Mouse (Mus musculus) embryonic fibroblast, embryonic 13.5 days (primary cell): ENCODE data around the gene Wdr49. TPM values are rescaled to one million over a fixed set of nuclear protein-coding genes. Genes with fewer than 3 reads are reported as not detected.

Experiments
- H3K27ac ChIP-seq: 2 replicates; pipeline ENCODE4 v1.5.1; 2012; ENCODE audit warnings: low read length, control low read depth, inconsistent platforms; ENCODE audit not compliant: insufficient read depth
- H3K4me1 ChIP-seq: 2 replicates; pipeline ENCODE4 v1.6.1; 2011; ENCODE audit warnings: low read length; ENCODE audit not compliant: control insufficient read depth, insufficient read depth
- H3K4me3 ChIP-seq: 2 replicates; pipeline ENCODE4 v1.5.1; 2011; ENCODE audit warnings: mild to moderate bottlenecking, control low read depth, low read length; ENCODE audit not compliant: insufficient read depth
- CTCF ChIP-seq: IDR thresholded peaks from 2 replicates; pipeline ENCODE4 v1.5.1; 2011; ENCODE audit warnings: mild to moderate bottlenecking, control low read depth, low read length, moderate library complexity, borderline replicate concordance; ENCODE audit not compliant: insufficient read depth
- POLR2A ChIP-seq: IDR thresholded peaks from 2 replicates; pipeline ENCODE4 v1.6.1; 2011; ENCODE audit warnings: low read depth, mild to moderate bottlenecking, control low read depth, low read length, moderate library complexity
- polyA plus RNA-seq: library from polyadenylated mRNA; stranded (reverse); fragments of >200 nt; gene quantifications from 2 replicates; pipeline ENCODE4 v1.2.4, GENCODE M21; 2011; ENCODE audit warnings: low read depth; ENCODE audit not compliant: missing spikeins, insufficient read length

Gene Wdr49
- not detected in 2 replicates for polyA plus RNA-seq

DNA sequence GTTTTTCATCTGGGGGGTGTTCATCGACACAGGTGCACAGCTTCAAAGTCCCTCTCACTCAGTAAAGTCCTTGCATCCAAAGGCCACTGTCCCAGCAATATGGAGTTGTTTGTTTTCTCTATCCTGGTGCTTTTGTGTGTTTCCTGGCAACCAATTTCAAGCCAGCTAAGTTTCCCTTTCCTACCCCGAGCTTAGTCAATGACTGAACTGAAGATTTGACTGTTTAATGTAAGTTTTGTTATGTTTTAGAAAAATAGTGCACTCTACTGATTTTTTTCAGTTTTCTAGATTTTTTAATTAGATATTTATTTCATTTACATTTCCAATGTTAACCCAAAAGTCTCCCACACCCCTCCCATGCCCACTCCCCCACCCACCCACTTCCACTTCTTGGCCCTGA lies at the start of gene Wdr49:
TSS of gene Wdr49 (minus strand) at position 101 of the 400 bp plus-strand sequence.
- TF ChIP-seq POLR2A (no peak), CTCF (no peak)
- Histone ChIP-seq H3K4me1 (no peaks in the 10 kb centered on the region), H3K4me3 (no peak within 1 kb of the TSS), H3K27ac (no peak within 1 kb of the TSS)

DNA sequence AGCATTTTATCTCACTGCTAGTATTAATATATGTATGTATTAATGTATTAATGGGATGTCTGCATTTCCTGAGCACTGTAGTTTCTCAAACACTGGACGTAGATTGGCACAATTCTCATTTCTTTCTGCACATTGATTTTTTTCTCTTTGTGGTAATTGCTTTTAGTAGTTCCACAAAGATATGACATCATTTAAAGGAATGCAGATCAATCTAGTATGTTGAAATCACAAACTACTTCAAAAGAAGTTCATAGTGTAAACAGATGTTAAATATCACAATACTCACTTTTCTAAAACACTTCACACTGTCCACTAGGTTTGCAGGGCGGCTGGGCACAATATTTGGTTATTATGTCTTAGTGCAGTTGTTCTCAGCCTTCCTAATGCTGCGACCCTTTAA lies 49.1 kb upstream of the Wdr49 start:
- no peaks in the 10 kb centered on the region for H3K4me1 ChIP-seq
- TF ChIP-seq POLR2A (no peak), CTCF (no peak)
- no peak overlapping the region for H3K27ac ChIP-seq
- no peak overlapping the region for H3K4me3 ChIP-seq

DNA sequence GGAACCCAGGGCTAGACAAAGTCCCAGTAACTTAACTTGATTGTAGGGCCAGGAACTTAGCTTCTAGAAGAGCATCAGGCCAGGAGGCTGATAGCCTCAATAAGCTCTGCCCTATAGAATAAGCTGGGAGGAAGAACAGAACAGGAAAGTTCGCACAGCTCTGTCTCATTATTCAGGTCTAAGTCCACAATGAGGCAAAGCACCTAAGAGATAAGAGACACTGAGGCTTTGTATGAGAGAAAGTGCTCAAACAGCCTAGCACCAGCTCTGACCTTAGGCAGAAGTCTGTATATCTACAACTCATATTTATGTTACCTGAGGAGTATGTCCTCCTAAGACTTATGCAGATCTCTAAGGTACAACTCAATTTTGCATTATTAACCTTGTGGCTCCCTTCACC lies 40.6 kb upstream of the Wdr49 start:
- H3K4me3 ChIP-seq: no peak overlapping the region
- TF ChIP-seq CTCF: no peak
- no peaks in the 10 kb centered on the region for H3K4me1 ChIP-seq
- H3K27ac ChIP-seq: no peak overlapping the region

DNA sequence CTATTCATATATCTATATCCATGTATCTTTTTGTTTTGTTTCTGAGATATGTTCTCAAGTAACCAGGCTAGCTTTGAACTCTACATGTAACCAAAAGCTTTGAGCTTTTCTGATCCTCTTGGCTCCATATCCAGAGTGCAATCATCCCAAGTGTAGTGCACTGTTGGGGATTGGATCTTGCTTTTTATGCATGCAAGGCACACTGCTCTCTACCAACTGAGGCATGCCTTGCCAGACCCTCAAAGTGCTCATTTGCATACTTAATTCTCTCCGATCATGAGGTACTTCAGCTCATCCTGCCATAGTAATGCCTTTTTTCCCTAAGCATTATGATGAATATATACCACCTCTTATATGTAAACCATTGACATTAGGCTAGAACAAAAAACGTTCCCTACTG lies 39.4 kb upstream of the Wdr49 start:
- Histone ChIP-seq H3K4me3 (no peak overlapping the region), H3K4me1 (no peaks in the 10 kb centered on the region), H3K27ac (no peak overlapping the region)
- TF ChIP-seq POLR2A (no peak), CTCF (no peak)

DNA sequence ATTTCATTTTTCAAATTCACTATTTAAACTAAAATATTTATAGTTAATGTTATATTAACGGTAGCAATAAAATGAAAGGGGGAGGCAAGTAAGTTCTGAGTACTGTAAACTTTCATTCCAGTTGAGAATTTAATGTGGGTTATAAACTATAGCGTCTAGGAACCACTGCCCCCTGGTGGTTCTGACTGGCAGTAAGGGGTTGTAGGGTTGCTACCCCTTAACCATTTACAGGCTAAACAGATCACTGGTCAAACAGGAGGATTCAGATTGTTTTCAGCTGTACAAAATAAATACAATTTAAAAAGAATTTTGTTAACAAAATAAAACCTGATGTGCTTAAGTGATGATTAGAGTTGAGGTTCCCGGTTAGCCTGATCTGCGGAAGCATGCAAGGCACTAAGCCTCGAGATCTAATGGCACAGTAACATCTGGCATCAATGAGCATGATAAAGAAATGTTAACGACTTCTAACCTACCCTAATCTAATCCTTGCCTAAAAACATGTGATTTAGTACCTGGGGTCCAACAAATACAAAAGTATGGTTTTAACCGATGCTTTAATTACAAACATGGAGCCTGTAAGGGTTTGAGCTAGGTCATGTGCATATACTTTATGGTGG lies 35.8 kb upstream of the Wdr49 start:
- Histone ChIP-seq H3K4me1 (no peaks in the 10 kb centered on the region), H3K4me3 (no peak overlapping the region), H3K27ac (no peak overlapping the region)
- TF ChIP-seq POLR2A: no peak
- TF ChIP-seq CTCF: no peak

DNA sequence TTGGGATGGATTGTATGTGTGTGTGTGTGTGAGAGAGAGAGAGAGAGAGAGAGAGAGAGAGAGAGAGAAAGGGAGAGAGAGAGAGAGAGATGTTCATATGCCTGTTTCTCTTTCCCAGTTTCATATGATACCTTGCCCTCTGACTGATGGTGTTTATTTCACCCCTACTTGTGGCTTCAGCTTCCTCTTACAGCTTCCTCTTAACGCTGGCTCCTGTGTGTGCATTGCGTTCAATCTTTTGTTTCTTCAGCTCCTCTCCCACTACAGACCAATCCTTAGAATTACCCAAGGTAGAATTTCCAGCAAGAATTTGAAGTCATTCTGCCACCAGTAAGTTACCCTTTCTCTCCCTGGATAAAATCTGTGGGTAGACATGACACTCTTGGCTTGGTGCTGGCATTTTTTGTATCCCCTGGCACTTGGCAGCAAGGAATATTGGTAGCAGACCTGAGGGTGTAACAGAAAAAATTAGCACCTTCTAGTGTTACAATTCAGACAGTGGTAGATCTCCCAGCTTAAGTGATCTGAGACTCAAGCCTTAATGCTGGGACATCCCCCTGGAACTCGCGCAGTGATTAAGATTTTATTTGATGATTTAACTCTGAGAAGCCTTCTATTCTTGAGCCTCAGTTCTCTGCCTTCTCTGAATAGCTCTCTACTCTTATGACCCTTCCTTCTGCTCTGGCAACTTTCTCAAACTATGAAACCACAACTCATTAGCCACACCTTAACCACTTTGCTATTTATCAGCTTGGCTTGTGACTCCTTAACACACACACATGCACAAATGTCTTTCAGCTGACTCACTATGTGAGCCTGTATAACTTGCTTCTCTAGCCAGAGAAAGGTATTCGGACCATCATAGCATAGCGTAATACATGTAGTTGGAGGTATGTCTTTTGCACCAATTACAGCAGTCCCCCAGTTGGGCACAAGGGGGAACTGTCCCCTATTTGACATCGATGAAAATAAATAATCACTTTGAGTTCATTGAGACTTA lies 17.3 kb upstream of the Wdr49 start:
- Histone ChIP-seq H3K27ac (0 out of 2 replicates have a peak overlapping the region, but pooled peaks have one; percentile 5), H3K4me1 (peaks cover 8% of the 10 kb centered on the region; the same call in 1 of the 2 replicates), H3K4me3 (no peak overlapping the region)
- TF ChIP-seq CTCF (no peak), POLR2A (no peak)

DNA sequence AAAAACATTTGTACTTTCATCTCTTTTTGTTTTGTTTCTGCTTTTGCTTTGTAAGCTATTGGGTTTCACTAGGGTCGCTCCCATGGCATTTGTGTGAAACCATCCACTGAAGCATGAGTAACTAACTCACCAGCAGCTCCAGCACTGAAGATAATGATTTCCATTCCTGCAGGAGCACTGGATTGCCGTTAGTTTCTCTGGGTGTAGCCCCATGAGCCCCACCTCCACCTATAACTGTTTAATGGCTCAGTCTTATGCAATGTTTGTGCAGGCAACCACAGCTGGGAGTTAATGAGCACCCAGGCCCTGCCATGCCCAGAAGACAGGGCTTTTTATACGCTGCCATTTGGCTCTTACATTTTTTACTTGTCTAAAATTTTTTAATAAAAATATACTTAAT lies 11.0 kb upstream of the Wdr49 start:
- TF ChIP-seq CTCF: no peak
- TF ChIP-seq POLR2A: no peak
- H3K4me1 ChIP-seq: no peaks in the 10 kb centered on the region
- no peak overlapping the region for H3K27ac ChIP-seq
- no peak overlapping the region for H3K4me3 ChIP-seq

DNA sequence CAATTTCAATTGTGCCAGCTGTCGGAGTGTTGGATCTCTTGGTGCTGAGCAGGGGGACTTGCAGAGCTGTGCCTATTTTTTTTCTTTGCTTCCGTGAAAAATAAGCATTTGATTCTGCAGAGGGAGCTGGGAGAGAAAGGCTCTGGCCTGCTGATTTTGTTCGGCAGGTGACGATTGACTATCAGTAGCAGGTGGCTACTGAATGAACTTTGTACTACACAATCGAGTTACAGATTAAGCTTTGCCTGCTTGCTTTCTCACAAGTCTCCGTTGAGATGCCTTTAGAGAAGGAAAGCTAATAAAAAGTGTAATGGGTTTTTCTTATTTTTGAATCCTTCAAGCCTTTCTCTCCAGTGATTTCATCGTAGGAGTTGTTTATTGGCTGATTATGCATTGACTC lies 6.8 kb downstream of the Wdr49 start:
- H3K4me3 ChIP-seq: no peak overlapping the region
- H3K27ac ChIP-seq: no peak overlapping the region
- no peaks in the 10 kb centered on the region for H3K4me1 ChIP-seq
- TF ChIP-seq CTCF: no peak
- TF ChIP-seq POLR2A: no peak

DNA sequence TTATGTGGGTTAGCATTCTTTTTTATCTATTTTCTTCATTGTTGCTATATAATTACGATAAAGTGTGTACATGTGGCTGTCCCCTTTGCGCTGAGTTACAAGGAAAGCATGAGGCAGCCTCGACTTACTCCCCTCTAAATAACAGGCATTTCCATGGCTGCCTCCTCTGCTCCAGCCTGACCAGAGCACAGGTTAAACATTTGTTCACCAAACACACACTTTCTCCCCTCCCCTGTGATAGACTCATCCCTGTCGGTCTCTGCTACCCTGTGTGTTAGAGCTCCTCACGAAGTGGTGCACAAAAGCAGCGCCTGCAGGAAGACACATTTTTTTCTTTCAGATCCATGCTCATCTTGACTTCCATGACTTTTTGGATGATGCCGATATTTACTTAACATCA lies 7.3 kb downstream of the Wdr49 start:
- no peaks in the 10 kb centered on the region for H3K4me1 ChIP-seq
- no peak overlapping the region for H3K27ac ChIP-seq
- H3K4me3 ChIP-seq: no peak overlapping the region
- TF ChIP-seq POLR2A: no peak

DNA sequence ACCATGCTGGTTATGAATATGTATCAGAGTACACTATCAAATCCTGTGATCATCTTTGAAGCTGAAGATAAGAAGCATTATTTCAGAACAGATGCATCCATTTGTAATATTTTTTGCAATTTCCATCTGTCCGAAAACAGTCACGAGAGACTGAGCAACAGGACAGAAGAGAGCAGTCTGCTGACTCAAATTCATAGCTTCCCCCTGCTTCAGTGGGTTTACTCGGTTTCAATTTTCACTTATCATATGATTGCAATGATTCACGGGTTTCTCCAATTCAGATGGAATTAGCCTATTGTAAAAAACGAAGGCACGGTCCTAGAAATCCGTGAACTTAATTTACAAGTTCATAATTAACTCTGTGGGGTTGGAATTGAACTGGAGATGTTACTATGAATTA lies 13.8 kb downstream of the Wdr49 start:
- no peak overlapping the region for H3K27ac ChIP-seq
- H3K4me1 ChIP-seq: no peaks in the 10 kb centered on the region
- H3K4me3 ChIP-seq: no peak overlapping the region
- TF ChIP-seq POLR2A (no peak), CTCF (no peak)
